Mouse (Mus musculus): ENCODE data around the gene Zyg11a. TPM values are rescaled to one million over a fixed set of nuclear protein-coding genes. Genes with fewer than 3 reads are reported as not detected.

Gene Zyg11a
- polyA plus RNA-seq, 1 experiment from 2014 or later = 0.09 TPM

Other genes with a start within 250 kb of the Zyg11a start
- 0.12 and 0.15 TPM in 2 replicates for gene Slc1a7, start 249.7 kb downstream of the Zyg11a start, polyA plus RNA-seq (2015; fragmentation: Nextera tagmentation; extraction: Ambion mirVana)
- 0.72 and 1.5 TPM in 2 replicates for gene Podn, start 121.6 kb downstream of the Zyg11a start, polyA plus RNA-seq (2015; fragmentation: Nextera tagmentation; extraction: Ambion mirVana)
- gene Scp2, start 73.0 kb downstream of the Zyg11a start, polyA plus RNA-seq (2015; fragmentation: Nextera tagmentation; extraction: Ambion mirVana) = 372 and 434 TPM in 2 replicates
- gene Echdc2, start 52.6 kb downstream of the Zyg11a start, polyA plus RNA-seq (2015; fragmentation: Nextera tagmentation; extraction: Ambion mirVana) = 34.4 and 36.0 TPM in 2 replicates
- 5.7 and 5.9 TPM in 2 replicates for gene Zyg11b, start 83.0 kb upstream of the Zyg11a start, polyA plus RNA-seq (2015; fragmentation: Nextera tagmentation; extraction: Ambion mirVana)
- gene Coa7, start 110.1 kb upstream of the Zyg11a start, polyA plus RNA-seq (2015; fragmentation: Nextera tagmentation; extraction: Ambion mirVana) = 67.0 and 68.5 TPM in 2 replicates
- 0.72 and 0.99 TPM in 2 replicates for gene Shisal2a, start 165.3 kb upstream of the Zyg11a start, polyA plus RNA-seq (2015; fragmentation: Nextera tagmentation; extraction: Ambion mirVana)
- gene Gpx7, start 188.9 kb upstream of the Zyg11a start, polyA plus RNA-seq (2015; fragmentation: Nextera tagmentation; extraction: Ambion mirVana) = 33.0 and 34.9 TPM in 2 replicates
- 29.0 and 34.7 TPM in 2 replicates for gene Tut4, start 241.4 kb upstream of the Zyg11a start, polyA plus RNA-seq (2015; fragmentation: Nextera tagmentation; extraction: Ambion mirVana)

All from intestine, embryonic 16.5 days (tissue).